ENCODE assay signal across 8 mouse cellular contexts in the genomic region with DNA sequence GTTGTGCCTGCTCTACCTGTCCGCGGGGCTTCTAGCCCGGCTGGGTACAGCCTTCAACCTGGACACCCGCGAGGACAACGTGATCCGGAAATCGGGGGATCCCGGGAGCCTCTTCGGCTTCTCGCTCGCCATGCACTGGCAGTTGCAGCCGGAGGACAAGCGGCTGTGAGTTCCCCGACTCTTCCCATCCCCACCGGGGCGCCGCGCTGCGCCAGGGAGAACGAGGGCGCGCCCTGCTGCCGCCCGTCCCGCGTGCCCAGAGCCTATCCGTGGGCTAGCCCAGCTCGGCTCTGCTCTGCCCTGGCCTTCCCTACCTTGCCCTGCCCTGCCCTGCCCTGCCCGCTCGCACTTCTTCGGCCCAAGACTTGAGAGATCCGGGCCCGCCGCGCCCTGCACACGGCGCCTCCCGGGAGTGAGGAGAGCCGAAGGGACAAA. TPM values are rescaled to one million over a fixed set of nuclear protein-coding genes. Genes with fewer than 3 reads are reported as not detected.
DNase-seq lines count a peak whose midpoint lies in the region; ATAC-seq and TF ChIP-seq lines count a peak whose summit lies in the region.

No protein-coding gene starts in this region.

- TF ChIP-seq EP300 in MEL (IDR thresholded peaks at IDR 0.05; ENCODE audit: low read depth in 1 of 2, low read length in 2 of 2) = no peak

- peak overlapping the region; percentile 68 to 69 for H3K4me3 ChIP-seq in MEL (ENCODE audit: control insufficient read depth in 1 of 2, insufficient read depth in 1 of 2, low read depth in 2 of 2, low read length in 2 of 2)
- H3K4me3 ChIP-seq in heart, embryonic 11.5 days (ENCODE audit: low read depth, low read length) = peak overlapping the region; percentile 83

- no peak for TF ChIP-seq CTCF in MEL (IDR thresholded peaks at IDR 0.05 in 2 of 3, conservative IDR thresholded peaks at IDR 0.05 in 1 of 3; ENCODE audit: control insufficient read depth in 1 of 3, insufficient read depth in 1 of 3, low read depth in 2 of 3, low read length in 3 of 3, poor library complexity in 1 of 3, severe bottlenecking in 1 of 3)

- peak overlapping the region; percentile 62 for H3K9ac ChIP-seq in MEL (ENCODE audit: control insufficient read depth, low read depth, low read length, poor library complexity, severe bottlenecking)
- H3K9ac ChIP-seq in heart, embryonic 11.5 days (ENCODE audit: low read depth, low read length) = peak overlapping the region; percentile 89

- WGBS in heart, embryonic 11.5 days (ENCODE audit: insufficient replicate concordance) = under 1% methylated on average over 34 of the region's 40 CpGs

- no peaks in the 10 kb centered on the region for H3K9me3 ChIP-seq in MEL (replicated peaks; ENCODE audit: insufficient read depth, low read length)
- no peaks in the 10 kb centered on the region for H3K9me3 ChIP-seq in heart, embryonic 11.5 days (replicated peaks; ENCODE audit: control insufficient read depth, low read length)

- no peaks in the 10 kb centered on the region for H3K36me3 ChIP-seq in MEL (ENCODE audit: control insufficient read depth in 1 of 2, insufficient read depth in 2 of 2, low read length in 2 of 2)
- H3K36me3 ChIP-seq in heart, embryonic 11.5 days (ENCODE audit: control insufficient read depth, insufficient read depth, low read length) = no peaks in the 10 kb centered on the region
- no peaks in the 10 kb centered on the region for H3K36me3 ChIP-seq in splenic B cell, adult 2 months (ENCODE audit: control insufficient read depth, insufficient read depth, low read length, poor library complexity, severe bottlenecking)

- TF ChIP-seq RAD21 in MEL (IDR thresholded peaks at IDR 0.05; ENCODE audit: low read depth, low read length) = no peak

- peaks cover 20 to 21% of the 10 kb centered on the region in 2 experiments for H3K27me3 ChIP-seq in MEL (ENCODE audit: control insufficient read depth in 1 of 2, insufficient read depth in 2 of 2, low read length in 2 of 2)
- H3K27me3 ChIP-seq in heart, embryonic 11.5 days (ENCODE audit: control insufficient read depth, insufficient read depth, low read length) = no peaks in the 10 kb centered on the region
- no peaks in the 10 kb centered on the region for H3K27me3 ChIP-seq in splenic B cell, adult 2 months (ENCODE audit: control insufficient read depth, insufficient read depth, low read length, poor library complexity, severe bottlenecking)

- peak; percentile 67 for ATAC-seq in cerebellum, adult (ENCODE audit: insufficient number of reproducible peaks, low FRiP score, low TSS enrichment)
- peak; percentile 69 for ATAC-seq in heart, embryonic 11.5 days (replicated peaks; ENCODE audit: insufficient number of reproducible peaks, low FRiP score, low TSS enrichment)
- peak; percentile 67 for ATAC-seq in megakaryocyte, adult 5-6 weeks (ENCODE audit: poor library complexity, severe bottlenecking)

- H3K79me2 ChIP-seq in MEL (ENCODE audit: control insufficient read depth, insufficient read depth, low read length, poor library complexity) = no peaks in the 10 kb centered on the region

- DNase-seq in cerebellum, adult 11 months = no peak
- DNase-seq in MEL (ENCODE audit: low read depth, low spot score) = peak; percentile 57
- DNase-seq in cerebellum, postnatal 14 days = peak; percentile 52 to 65
- peak; percentile 47 to 70 for DNase-seq in kidney, postnatal 36 days
- peak; percentile 51 for DNase-seq in splenic B cell, adult 2 months (ENCODE audit: low read depth, low spot score)

- H3K4me1 ChIP-seq in MEL (ENCODE audit: control insufficient read depth in 1 of 2, insufficient read depth in 2 of 2, low read length in 2 of 2) = no peaks in the 10 kb centered on the region
- 0 out of 2 replicates have a peak, but pooled peaks cover 9% of the 10 kb centered on the region for H3K4me1 ChIP-seq in heart, embryonic 11.5 days (ENCODE audit: control insufficient read depth, insufficient read depth, low read length)

- no peak overlapping the region for H3K27ac ChIP-seq in MEL (ENCODE audit: control insufficient read depth, low read depth, low read length)
- peak overlapping the region; percentile 87 for H3K27ac ChIP-seq in heart, embryonic 11.5 days (ENCODE audit: low read depth, low read length)

- H3K4me2 ChIP-seq in heart, embryonic 11.5 days = peak overlapping the region; percentile 75

- no peak for TF ChIP-seq POLR2A in MEL (IDR thresholded peaks at IDR 0.05; ENCODE audit: control insufficient read depth in 1 of 2, insufficient read depth in 1 of 2, low read depth in 1 of 2, low read length in 2 of 2, poor library complexity in 1 of 2)

TF ChIP-seq in MEL, 35 proteins besides CTCF, POLR2A, EP300 and RAD21:
- TF ChIP-seq KAT2A (conservative IDR thresholded peaks at IDR 0.05; ENCODE audit: low read depth, low read length) = no peak
- no peak for TF ChIP-seq POLR2AphosphoS2 (IDR thresholded peaks at IDR 0.05; ENCODE audit: low read length)
- TF ChIP-seq ELF1 (IDR thresholded peaks at IDR 0.05; ENCODE audit: low read depth, low read length) = no peak
- no peak for TF ChIP-seq MAFK (IDR thresholded peaks at IDR 0.05; ENCODE audit: borderline replicate concordance, low read depth, low read length)
- TF ChIP-seq GATA1 (IDR thresholded peaks at IDR 0.05; ENCODE audit: low read depth, low read length) = no peak
- TF ChIP-seq ZC3H11A (IDR thresholded peaks at IDR 0.05; ENCODE audit: low read depth, low read length) = no peak
- no peak for TF ChIP-seq MEF2A (IDR thresholded peaks at IDR 0.05; ENCODE audit: extremely low read depth, insufficient replicate concordance, low read depth, low read length, poor library complexity, severe bottlenecking)
- no peak for TF ChIP-seq HCFC1 (IDR thresholded peaks at IDR 0.05; ENCODE audit: low read depth, low read length)
- no peak for TF ChIP-seq TBP (IDR thresholded peaks at IDR 0.05; ENCODE audit: low read depth, low read length)
- no peak for TF ChIP-seq GABPA (IDR thresholded peaks at IDR 0.05; ENCODE audit: low read depth, low read length)
- TF ChIP-seq ZKSCAN1 (IDR thresholded peaks at IDR 0.05; ENCODE audit: low read depth, low read length) = no peak
- TF ChIP-seq MYB (IDR thresholded peaks at IDR 0.05; ENCODE audit: low read depth, low read length) = no peak
- no peak for TF ChIP-seq SIN3A (IDR thresholded peaks at IDR 0.05; ENCODE audit: low read length)
- TF ChIP-seq BHLHE40 (IDR thresholded peaks at IDR 0.05; ENCODE audit: borderline replicate concordance, low read depth, low read length) = no peak
- TF ChIP-seq USF1 (IDR thresholded peaks at IDR 0.05; ENCODE audit: low read depth, low read length) = no peak
- TF ChIP-seq MAZ (IDR thresholded peaks at IDR 0.05; ENCODE audit: low read depth, low read length) = no peak
- no peak for TF ChIP-seq JUND (IDR thresholded peaks at IDR 0.05; ENCODE audit: low read depth, low read length)
- no peak for TF ChIP-seq E2F4 (IDR thresholded peaks at IDR 0.05; ENCODE audit: borderline replicate concordance, low read depth, low read length)
- no peak for TF ChIP-seq POLR2AphosphoS5 (IDR thresholded peaks at IDR 0.05; ENCODE audit: borderline replicate concordance, low read depth, low read length)
- TF ChIP-seq ZNF384 (IDR thresholded peaks at IDR 0.05; ENCODE audit: low read depth, low read length) = no peak

RNA-seq across cellular contexts. Expression of a gene that starts 41.8 kb away (rescaled TPM):
- 1.0 and 2.1 TPM in 2 replicates for total RNA-seq in MEL (2012; rRNA removed)
- polyA plus RNA-seq in MEL (2012; ENCODE audit: insufficient read depth in 1 of 2, insufficient read length in 2 of 2, low read depth in 1 of 2, low replicate concordance in 2 of 2, missing spikeins in 1 of 2) = 1 to 10 TPM in 1 of 2 experiments, not detected in 1; 2.7 TPM
- polyA plus RNA-seq in heart, embryonic 11.5 days (2014; fragmentation: Nextera tagmentation; extraction: Ambion mirVana) = 128 and 152 TPM in 2 replicates
- total RNA-seq in megakaryocyte, adult 5-6 weeks (2015) = 16.0 and 17.4 TPM in 2 replicates
- 15.3 and 16.5 TPM in 2 replicates for total RNA-seq in megakaryocyte, adult 5-6 weeks (2017)
